Mouse (Mus musculus): ENCODE data around the gene Gm36210. TPM values are rescaled to one million over a fixed set of nuclear protein-coding genes. Genes with fewer than 3 reads are reported as not detected.

Gene Gm36210
- polyA plus RNA-seq, 1 experiment: not detected

GRCm38 (mm10) chr7:4938456-4938855 lies 32.1 kb upstream of the Gm36210 start:
- 24% methylated on average over 2 of the region's 2 CpGs for WGBS
- TF ChIP-seq POLR2A (IDR thresholded peaks at IDR 0.05; ENCODE audit: borderline replicate concordance, control insufficient read depth, low read depth, low read length) (no peak), CTCF (IDR thresholded peaks at IDR 0.05; ENCODE audit: control insufficient read depth, insufficient read depth, low read length) (peak; percentile 96)

GRCm38 (mm10) chr7:4937392-4937791 lies 31.1 kb upstream of the Gm36210 start:
- H3K4me1 ChIP-seq (ENCODE audit: control insufficient read depth, insufficient read depth, low read length): no peaks in the 10 kb centered on the region; the same call in 1 of the 2 replicates
- TF ChIP-seq CTCF (IDR thresholded peaks at IDR 0.05; ENCODE audit: control insufficient read depth, insufficient read depth, low read length) (no peak), POLR2A (IDR thresholded peaks at IDR 0.05; ENCODE audit: borderline replicate concordance, control insufficient read depth, low read depth, low read length) (no peak)
- no peak overlapping the region for H3K27ac ChIP-seq (ENCODE audit: control insufficient read depth, insufficient read depth, low read depth, low read length, poor library complexity)
- H3K4me3 ChIP-seq (replicated peaks; ENCODE audit: control insufficient read depth, low read depth, low read length): no peak overlapping the region
- 61% methylated on average over 11 of the region's 11 CpGs for WGBS

More at GRCm38 (mm10) chr7:4938456-4938855, 32.1 kb upstream of the Gm36210 start:
- Histone ChIP-seq H3K4me3 (replicated peaks; ENCODE audit: control insufficient read depth, low read depth, low read length) (no peak overlapping the region), H3K4me1 (ENCODE audit: control insufficient read depth, insufficient read depth, low read length) (no peaks in the 10 kb centered on the region; the same call in 1 of the 2 replicates), H3K27ac (ENCODE audit: control insufficient read depth, insufficient read depth, low read depth, low read length, poor library complexity) (no peak overlapping the region)

DNA sequence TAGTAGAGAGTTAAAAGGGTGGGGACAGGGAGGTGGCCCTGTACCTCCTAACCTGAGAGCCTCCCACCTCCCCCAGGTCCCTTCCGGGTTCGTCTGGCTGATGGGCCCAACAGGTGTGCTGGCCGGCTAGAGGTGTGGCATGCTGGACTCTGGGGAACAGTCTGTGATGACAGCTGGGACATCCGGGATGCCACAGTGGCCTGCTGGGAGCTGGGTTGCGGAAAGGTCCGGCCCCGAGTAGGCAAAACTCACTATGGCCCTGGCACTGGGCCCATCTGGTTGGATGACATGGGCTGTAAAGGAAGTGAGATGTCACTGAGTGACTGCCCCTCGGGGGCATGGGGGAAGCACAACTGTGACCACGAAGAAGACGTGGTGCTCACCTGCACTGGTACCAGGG lies 30.5 kb upstream of the Gm36210 start:
- H3K27ac ChIP-seq (ENCODE audit: control insufficient read depth, insufficient read depth, low read depth, low read length, poor library complexity): no peak overlapping the region
- WGBS: 57% methylated on average over 10 of the region's 10 CpGs
- H3K4me3 ChIP-seq (replicated peaks; ENCODE audit: control insufficient read depth, low read depth, low read length): no peak overlapping the region
- H3K4me1 ChIP-seq (ENCODE audit: control insufficient read depth, insufficient read depth, low read length): no peaks in the 10 kb centered on the region; the same call in 1 of the 2 replicates
- TF ChIP-seq POLR2A (IDR thresholded peaks at IDR 0.05; ENCODE audit: borderline replicate concordance, control insufficient read depth, low read depth, low read length) (no peak), CTCF (IDR thresholded peaks at IDR 0.05; ENCODE audit: control insufficient read depth, insufficient read depth, low read length) (no peak)

- Histone ChIP-seq H3K27ac (ENCODE audit: control insufficient read depth, insufficient read depth, low read depth, low read length, poor library complexity) (no peak overlapping the region), H3K4me1 (ENCODE audit: control insufficient read depth, insufficient read depth, low read length) (no peaks in the 10 kb centered on the region; the same call in 1 of the 2 replicates), H3K4me3 (replicated peaks; ENCODE audit: control insufficient read depth, low read depth, low read length) (no peak overlapping the region)
- TF ChIP-seq CTCF (IDR thresholded peaks at IDR 0.05; ENCODE audit: control insufficient read depth, insufficient read depth, low read length) (no peak), POLR2A (IDR thresholded peaks at IDR 0.05; ENCODE audit: borderline replicate concordance, control insufficient read depth, low read depth, low read length) (no peak)
- WGBS: 71% methylated on average over 4 of the region's 4 CpGs
Observed at GRCm38 (mm10) chr7:4934160-4934914, 28.0 kb upstream of the Gm36210 start.

DNA sequence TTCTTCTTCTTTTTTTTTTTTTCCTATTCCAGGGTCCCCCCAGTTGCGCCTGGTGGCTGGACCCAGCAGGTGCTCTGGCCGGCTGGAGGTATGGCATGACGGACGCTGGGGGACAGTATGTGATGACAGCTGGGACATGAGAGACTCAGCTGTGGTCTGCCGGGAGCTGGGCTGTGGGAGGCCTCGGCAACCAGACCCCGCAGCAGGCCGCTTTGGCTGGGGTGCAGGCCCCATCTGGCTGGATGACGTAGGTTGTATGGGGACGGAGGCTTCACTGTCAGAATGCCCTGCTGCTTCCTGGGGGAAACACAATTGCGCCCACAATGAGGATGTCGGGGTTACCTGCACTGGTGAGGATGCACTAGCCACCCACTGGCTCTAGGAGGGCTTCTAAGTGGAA lies 26.8 kb upstream of the Gm36210 start:
- H3K27ac ChIP-seq (ENCODE audit: control insufficient read depth, insufficient read depth, low read depth, low read length, poor library complexity): no peak overlapping the region
- no peak overlapping the region for H3K4me3 ChIP-seq (replicated peaks; ENCODE audit: control insufficient read depth, low read depth, low read length)
- WGBS: 75% methylated on average over 12 of the region's 12 CpGs
- no peak for TF ChIP-seq CTCF (IDR thresholded peaks at IDR 0.05; ENCODE audit: control insufficient read depth, insufficient read depth, low read length)
- no peak for TF ChIP-seq POLR2A (IDR thresholded peaks at IDR 0.05; ENCODE audit: borderline replicate concordance, control insufficient read depth, low read depth, low read length)
- H3K4me1 ChIP-seq (ENCODE audit: control insufficient read depth, insufficient read depth, low read length): no peaks in the 10 kb centered on the region

- TF ChIP-seq POLR2A (IDR thresholded peaks at IDR 0.05; ENCODE audit: borderline replicate concordance, control insufficient read depth, low read depth, low read length): no peak
- TF ChIP-seq CTCF (IDR thresholded peaks at IDR 0.05; ENCODE audit: control insufficient read depth, insufficient read depth, low read length): no peak
- WGBS: 79% methylated on average over 17 of the region's 17 CpGs
- Histone ChIP-seq H3K27ac (ENCODE audit: control insufficient read depth, insufficient read depth, low read depth, low read length, poor library complexity) (no peak overlapping the region; the same call in 1 of the 2 replicates), H3K4me1 (ENCODE audit: control insufficient read depth, insufficient read depth, low read length) (no peaks in the 10 kb centered on the region), H3K4me3 (replicated peaks; ENCODE audit: control insufficient read depth, low read depth, low read length) (no peak overlapping the region)
Observed at GRCm38 (mm10) chr7:4928323-4928722, 22.0 kb upstream of the Gm36210 start.

GRCm38 (mm10) chr7:4927711-4928110 lies 21.4 kb upstream of the Gm36210 start:
- WGBS: 58% methylated on average over 8 of the region's 8 CpGs
- Histone ChIP-seq H3K4me1 (ENCODE audit: control insufficient read depth, insufficient read depth, low read length) (no peaks in the 10 kb centered on the region), H3K27ac (ENCODE audit: control insufficient read depth, insufficient read depth, low read depth, low read length, poor library complexity) (no peak overlapping the region), H3K4me3 (replicated peaks; ENCODE audit: control insufficient read depth, low read depth, low read length) (no peak overlapping the region)
- TF ChIP-seq CTCF (IDR thresholded peaks at IDR 0.05; ENCODE audit: control insufficient read depth, insufficient read depth, low read length) (no peak), POLR2A (IDR thresholded peaks at IDR 0.05; ENCODE audit: borderline replicate concordance, control insufficient read depth, low read depth, low read length) (no peak)

GRCm38 (mm10) chr7:4926849-4927248 lies 20.5 kb upstream of the Gm36210 start:
- no peak for TF ChIP-seq CTCF (IDR thresholded peaks at IDR 0.05; ENCODE audit: control insufficient read depth, insufficient read depth, low read length)
- TF ChIP-seq POLR2A (IDR thresholded peaks at IDR 0.05; ENCODE audit: borderline replicate concordance, control insufficient read depth, low read depth, low read length): no peak
- Histone ChIP-seq H3K27ac (ENCODE audit: control insufficient read depth, insufficient read depth, low read depth, low read length, poor library complexity) (no peak overlapping the region), H3K4me1 (ENCODE audit: control insufficient read depth, insufficient read depth, low read length) (no peaks in the 10 kb centered on the region), H3K4me3 (replicated peaks; ENCODE audit: control insufficient read depth, low read depth, low read length) (no peak overlapping the region)
- 74% methylated on average over 16 of the region's 16 CpGs for WGBS

All from bone marrow, adult 2 months (tissue).